ENCODE assay signal across 11 mouse cellular contexts in genomic region chr12:99550629-99551028, GRCm38 (mm10). TPM values are rescaled to one million over a fixed set of nuclear protein-coding genes. Genes with fewer than 3 reads are reported as not detected.
A peak's percentile ranks its signal among the peaks of the same experiment; 100 is the strongest.
DNase-seq lines count a peak whose midpoint lies in the region; ATAC-seq and TF ChIP-seq lines count a peak whose summit lies in the region.
"Had no signal": no experiment of that assay in that cellular context is flagged by ENCODE, and none has a peak within 500 bp of the region (broad histone marks: within the 10 kb centered on the region; RNA-seq: fewer than 3 reads in every experiment).

No protein-coding gene starts in this region.

- no peaks in the 10 kb centered on the region for H3K36me3 ChIP-seq in kidney, embryonic 15.5 days
- H3K36me3 ChIP-seq: embryonic facial prominence, embryonic 12.5 days; G1E had no signal

- no peak for TF ChIP-seq POLR2A in bone marrow, adult 2 months (IDR thresholded peaks at IDR 0.05; ENCODE audit: borderline replicate concordance, control insufficient read depth, low read depth, low read length)

- no peak overlapping the region for H3K27ac ChIP-seq in gastrocnemius, adult 2 months
- H3K27ac ChIP-seq in bone marrow, adult 2 months (ENCODE audit: control insufficient read depth, insufficient read depth, low read depth, low read length, poor library complexity), result no peak overlapping the region
- no peak overlapping the region for H3K27ac ChIP-seq in kidney, embryonic 15.5 days
- H3K27ac ChIP-seq: embryonic facial prominence, embryonic 12.5 days; midbrain, embryonic 12.5 days had no signal

- no peaks in the 10 kb centered on the region for H3K9me3 ChIP-seq in kidney, embryonic 15.5 days (replicated peaks)
- H3K9me3 ChIP-seq: embryonic facial prominence, embryonic 12.5 days; midbrain, embryonic 12.5 days had no signal

- WGBS in bone marrow, adult 2 months, result 50% methylated on average over 8 of the region's 8 CpGs
- WGBS in kidney, embryonic 15.5 days, result 72% methylated on average over 8 of the region's 8 CpGs

- ATAC-seq in kidney, embryonic 15.5 days (replicated peaks; ENCODE audit: low FRiP score), result no peak

- H3K4me2 ChIP-seq in kidney, embryonic 15.5 days, result no peak overlapping the region
- H3K4me2 ChIP-seq: embryonic facial prominence, embryonic 12.5 days; midbrain, embryonic 12.5 days had no signal

- no peak for DNase-seq in gastrocnemius, adult 2 months
- no peak for DNase-seq in gastrocnemius, postnatal 10 days
- DNase-seq in lung, postnatal 36 days, result peak; percentile 44
- no peak for DNase-seq in lung, adult 18-20 months
- DNase-seq in thymus, postnatal 0 days (ENCODE audit: low spot score), result peak; percentile 30
- DNase-seq in left cerebral cortex, postnatal 4 days, result no peak

- H3K27me3 ChIP-seq in kidney, embryonic 15.5 days, result no peaks in the 10 kb centered on the region
- H3K27me3 ChIP-seq: embryonic facial prominence, embryonic 12.5 days; midbrain, embryonic 12.5 days had no signal

- TF ChIP-seq CTCF in gastrocnemius, adult 2 months (IDR thresholded peaks at IDR 0.05), result peak; percentile 35; the same call in 1 of the 2 replicates
- peak; percentile 49; the same call in 1 of the 2 replicates for TF ChIP-seq CTCF in bone marrow, adult 2 months (IDR thresholded peaks at IDR 0.05; ENCODE audit: control insufficient read depth, insufficient read depth, low read length)

- intact Hi-C loops in gastrocnemius, adult 2 months (cut with DNase I), result no loop called here
- intact Hi-C loops in left cerebral cortex, postnatal 4 days (cut with DNase I), result no loop called here

- H3K4me1 ChIP-seq in bone marrow, adult 2 months (ENCODE audit: control insufficient read depth, insufficient read depth, low read length), result peaks cover 1% of the 10 kb centered on the region; the same call in 1 of the 2 replicates
- peaks cover 4% of the 10 kb centered on the region for H3K4me1 ChIP-seq in kidney, embryonic 15.5 days
- H3K4me1 ChIP-seq: embryonic facial prominence, embryonic 12.5 days had no signal

- no peak overlapping the region for H3K9ac ChIP-seq in kidney, embryonic 15.5 days
- H3K9ac ChIP-seq: embryonic facial prominence, embryonic 12.5 days; midbrain, embryonic 12.5 days had no signal

- no peak overlapping the region for H3K4me3 ChIP-seq in gastrocnemius, adult 2 months
- H3K4me3 ChIP-seq in bone marrow, adult 2 months (replicated peaks; ENCODE audit: control insufficient read depth, low read depth, low read length), result no peak overlapping the region
- no peak overlapping the region for H3K4me3 ChIP-seq in kidney, embryonic 15.5 days (replicated peaks)
- H3K4me3 ChIP-seq: embryonic facial prominence, embryonic 12.5 days; midbrain, embryonic 12.5 days had no signal

RNA-seq across cellular contexts. Expression of gene Foxn3, which starts 12.8 kb away (rescaled TPM):
- 100 to 1,000 TPM; 190 to 201 TPM for total RNA-seq in gastrocnemius, adult 2 months (2021)
- 100 to 1,000 TPM; 227 to 232 TPM for total RNA-seq in gastrocnemius, postnatal 10 days (2021)
- 20.7 and 23.7 TPM in 2 replicates for polyA plus RNA-seq in bone marrow, adult 2 months (2011; ENCODE audit: insufficient read depth, insufficient read length, low replicate concordance, missing spikeins)
- 85.0 and 119 TPM in 2 replicates for polyA plus RNA-seq in thymus, postnatal 0 days (2015; fragmentation: Nextera tagmentation; extraction: Ambion mirVana)
- polyA plus RNA-seq in kidney, embryonic 15.5 days (2015; fragmentation: Nextera tagmentation; extraction: Ambion mirVana), result 60.8 and 65.7 TPM in 2 replicates
- 10 to 100 TPM; 73.5 to 79.5 TPM for total RNA-seq in left cerebral cortex, postnatal 4 days (2021)

Comparison
In these comparisons a context has a peak if more than half of its experiments do, and no peak if none do; other contexts are left out.
1. DNase-seq: peak in lung, postnatal 36 days (single experiment) and thymus, postnatal 0 days (single experiment); none in gastrocnemius, adult 2 months (single experiment), gastrocnemius, postnatal 10 days (single experiment), lung, adult 18-20 months (0 of 2) and left cerebral cortex, postnatal 4 days (single experiment).